Mouse (Mus musculus) testis, adult 2 months (tissue): Measurements from ENCODE around the gene Col25a1. TPM values are rescaled to one million over a fixed set of nuclear protein-coding genes. Genes with fewer than 3 reads are reported as not detected.

Source experiments
- H3K27ac ChIP-seq: fragments of 200-500 bp; 2 replicates; pipeline ENCODE4 v1.5.1; 2012; ENCODE audit warnings: low read depth, low read length; ENCODE audit not compliant: control insufficient read depth, insufficient read depth
- H3K27me3 ChIP-seq: fragments of 200-500 bp; 2 replicates; pipeline ENCODE4 v1.6.1; 2012; ENCODE audit warnings: mild to moderate bottlenecking, low read length, moderate library complexity; ENCODE audit not compliant: control insufficient read depth, insufficient read depth
- H3K36me3 ChIP-seq: fragments of 200-500 bp; 2 replicates; pipeline ENCODE4 v1.6.1; 2012; ENCODE audit warnings: mild to moderate bottlenecking, low read length; ENCODE audit not compliant: control insufficient read depth, insufficient read depth
- H3K4me1 ChIP-seq: fragments of 200-500 bp; 2 replicates; pipeline ENCODE4 v1.6.1; 2012; ENCODE audit warnings: low read length; ENCODE audit not compliant: control insufficient read depth, insufficient read depth
- H3K4me3 ChIP-seq: fragments of 200-500 bp; 2 replicates; pipeline ENCODE4 v1.5.1; 2012; ENCODE audit warnings: low read depth, mild to moderate bottlenecking, low read length, moderate library complexity, mixed read lengths; ENCODE audit not compliant: control insufficient read depth
- CTCF ChIP-seq: fragments of 200-500 bp; IDR thresholded peaks from 2 replicates; pipeline ENCODE4 v1.5.1; 2012; ENCODE audit warnings: low read depth, mild to moderate bottlenecking, inconsistent platforms, low read length, moderate library complexity; ENCODE audit not compliant: control insufficient read depth, insufficient read depth, insufficient replicate concordance
- POLR2A ChIP-seq: fragments of 200-500 bp; IDR thresholded peaks from 2 replicates; pipeline ENCODE4 v1.6.1; 2012; ENCODE audit warnings: low read depth, mild to moderate bottlenecking, inconsistent platforms, low read length, moderate library complexity; ENCODE audit not compliant: control insufficient read depth
- polyA plus RNA-seq: library from polyadenylated mRNA; depleted of rRNA; stranded (reverse); fragments of >200 nt; gene quantifications from 2 replicates; pipeline ENCODE4 v1.2.3, GENCODE M21; 2012

Col25a1 gene
- polyA plus RNA-seq, 1 experiment = 1.9 TPM

DNA sequence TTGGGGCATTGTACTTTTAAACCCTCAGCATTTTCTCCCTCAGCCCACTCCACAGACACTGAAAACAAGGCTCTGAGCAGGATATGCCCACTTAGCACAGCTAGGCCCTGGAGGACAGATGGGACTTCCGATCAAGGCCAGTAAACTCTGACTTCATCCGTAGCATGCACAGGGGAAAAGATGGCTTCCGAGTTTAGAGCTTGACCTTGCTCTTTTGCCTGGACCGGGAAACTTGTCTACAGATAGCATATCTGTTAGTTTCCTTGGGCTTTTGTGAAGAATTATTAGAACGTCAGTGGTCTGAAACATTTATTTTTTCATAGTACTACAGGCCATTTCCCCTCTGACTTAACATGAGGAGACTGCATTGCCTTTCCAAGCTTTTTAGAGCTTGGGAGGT is 159.4 kb downstream of the Col25a1 start:
- TF ChIP-seq CTCF (no peak), POLR2A (no peak)
- H3K4me3 ChIP-seq = no peak overlapping the region
- H3K36me3 ChIP-seq = no peaks in the 10 kb centered on the region

DNA sequence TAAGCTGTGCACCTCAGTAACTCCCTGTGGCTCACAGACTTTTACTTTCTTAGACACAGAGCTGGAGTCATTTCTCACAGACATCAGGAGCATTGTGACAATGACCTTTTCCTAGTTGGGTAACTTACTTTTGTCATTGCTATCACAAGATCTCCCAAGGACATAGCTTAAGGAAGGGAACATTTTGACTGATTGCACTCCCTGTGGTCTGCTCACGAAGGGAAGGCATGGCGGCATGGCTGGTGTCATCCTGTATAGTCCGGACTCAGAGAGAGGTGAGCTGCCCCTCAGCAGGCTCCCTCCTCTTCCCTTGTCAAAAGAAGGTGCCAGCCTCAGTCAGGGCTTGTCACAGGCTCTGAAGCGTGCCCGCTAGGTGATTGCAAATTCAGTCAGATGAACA is 160.6 kb downstream of the Col25a1 start:
- Histone ChIP-seq H3K4me3 (no peak overlapping the region), H3K4me1 (no peaks in the 10 kb centered on the region), H3K27ac (no peak overlapping the region), H3K27me3 (no peaks in the 10 kb centered on the region), H3K36me3 (no peaks in the 10 kb centered on the region)
- no peak for TF ChIP-seq POLR2A
- TF ChIP-seq CTCF = no peak

More for the DNA sequence above, 159.4 kb downstream of the Col25a1 start:
- Histone ChIP-seq H3K4me1 (no peaks in the 10 kb centered on the region), H3K27ac (no peak overlapping the region), H3K27me3 (no peaks in the 10 kb centered on the region)

DNA sequence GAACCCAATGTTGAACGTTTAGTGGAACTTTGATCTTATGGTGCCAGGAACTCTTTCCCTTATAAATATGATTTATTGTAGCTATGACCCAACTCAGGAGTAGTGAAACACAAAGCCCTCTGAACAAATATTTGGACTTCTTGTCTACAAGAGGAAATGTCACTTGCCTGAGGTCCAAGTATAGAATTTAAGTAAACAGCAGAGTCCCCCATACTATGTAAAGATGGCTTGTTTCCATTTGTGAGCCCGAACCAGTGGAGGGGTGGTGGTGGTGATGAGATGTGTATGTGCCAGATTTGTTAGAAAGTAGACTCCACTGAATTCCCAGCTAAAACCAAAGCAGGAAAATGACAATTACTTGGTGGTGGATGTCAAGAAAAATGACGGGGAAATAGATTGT is 169.2 kb downstream of the Col25a1 start:
- H3K4me1 ChIP-seq = no peaks in the 10 kb centered on the region
- H3K27me3 ChIP-seq = no peaks in the 10 kb centered on the region

DNA sequence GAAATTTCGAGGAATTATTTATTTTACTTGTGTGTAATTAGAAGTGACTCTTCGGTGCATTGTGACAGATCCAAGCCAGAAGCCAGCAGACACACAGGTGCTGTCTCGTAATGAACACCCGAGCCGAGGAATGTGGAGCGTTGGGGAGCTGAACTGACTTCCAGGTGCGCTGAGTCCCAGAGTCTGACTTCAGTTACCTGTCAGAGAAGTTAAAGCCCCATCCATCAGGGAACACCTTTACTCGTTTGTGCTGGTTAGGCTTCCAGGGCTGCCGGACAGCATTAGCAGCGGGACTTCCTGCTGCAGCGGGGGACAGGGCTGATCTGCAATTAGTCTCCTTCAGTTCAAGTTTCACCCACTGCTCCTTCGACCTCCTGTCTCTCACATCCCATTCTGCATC is 172.3 kb downstream of the Col25a1 start:
- no peak for TF ChIP-seq CTCF
- no peak for TF ChIP-seq POLR2A
- Histone ChIP-seq H3K27me3 (no peaks in the 10 kb centered on the region), H3K4me1 (no peaks in the 10 kb centered on the region), H3K36me3 (no peaks in the 10 kb centered on the region), H3K27ac (no peak overlapping the region), H3K4me3 (no peak overlapping the region)

More for the DNA sequence above, 169.2 kb downstream of the Col25a1 start:
- no peak for TF ChIP-seq CTCF
- no peak for TF ChIP-seq POLR2A
- Histone ChIP-seq H3K36me3 (no peaks in the 10 kb centered on the region), H3K4me3 (no peak overlapping the region), H3K27ac (no peak overlapping the region)

DNA sequence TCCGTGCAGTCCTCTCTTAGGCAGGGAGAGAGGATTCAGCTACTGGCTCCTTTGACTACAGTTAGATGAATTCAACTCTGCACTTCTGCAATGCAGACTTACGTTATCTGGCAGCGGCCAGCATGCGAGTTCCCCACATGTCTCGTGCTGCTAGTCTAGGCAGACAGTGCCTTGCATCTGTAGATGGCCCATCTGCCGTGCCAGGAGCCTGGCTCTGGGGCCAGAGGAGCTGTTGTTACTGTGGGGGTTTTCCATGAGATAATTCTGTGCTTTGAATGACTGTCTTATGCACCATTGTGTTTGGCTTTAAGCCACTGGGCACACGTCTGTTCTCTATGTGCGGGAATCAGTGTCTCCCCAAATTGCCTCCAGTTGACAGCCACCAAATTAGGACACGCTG is 173.5 kb downstream of the Col25a1 start:
- Histone ChIP-seq H3K27me3 (no peaks in the 10 kb centered on the region), H3K4me1 (no peaks in the 10 kb centered on the region), H3K36me3 (no peaks in the 10 kb centered on the region), H3K4me3 (no peak overlapping the region), H3K27ac (no peak overlapping the region)
- TF ChIP-seq CTCF (no peak), POLR2A (no peak)

DNA sequence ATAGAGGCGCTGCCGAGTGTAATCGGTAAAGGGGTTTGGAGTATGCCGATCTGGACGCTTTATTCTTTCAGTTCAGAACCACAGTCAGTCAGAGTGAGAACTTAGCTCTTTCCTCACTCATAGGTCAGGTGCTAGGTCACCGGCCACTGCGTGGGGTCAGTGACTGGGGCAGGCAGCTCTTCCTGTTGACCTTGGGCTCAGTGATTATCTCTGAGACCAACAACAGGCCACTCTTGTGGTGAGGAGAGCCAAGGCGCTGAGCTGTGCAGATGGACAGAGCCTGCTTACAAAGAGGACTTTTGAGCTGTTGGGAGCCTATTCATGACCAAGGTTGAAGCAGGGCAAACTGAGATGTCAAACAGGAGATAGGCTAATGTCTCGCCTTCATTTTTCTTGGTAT is 174.4 kb downstream of the Col25a1 start:
- Histone ChIP-seq H3K4me1 (no peaks in the 10 kb centered on the region), H3K4me3 (no peak overlapping the region), H3K36me3 (no peaks in the 10 kb centered on the region), H3K27me3 (no peaks in the 10 kb centered on the region), H3K27ac (no peak overlapping the region)
- TF ChIP-seq CTCF (no peak), POLR2A (no peak)

DNA sequence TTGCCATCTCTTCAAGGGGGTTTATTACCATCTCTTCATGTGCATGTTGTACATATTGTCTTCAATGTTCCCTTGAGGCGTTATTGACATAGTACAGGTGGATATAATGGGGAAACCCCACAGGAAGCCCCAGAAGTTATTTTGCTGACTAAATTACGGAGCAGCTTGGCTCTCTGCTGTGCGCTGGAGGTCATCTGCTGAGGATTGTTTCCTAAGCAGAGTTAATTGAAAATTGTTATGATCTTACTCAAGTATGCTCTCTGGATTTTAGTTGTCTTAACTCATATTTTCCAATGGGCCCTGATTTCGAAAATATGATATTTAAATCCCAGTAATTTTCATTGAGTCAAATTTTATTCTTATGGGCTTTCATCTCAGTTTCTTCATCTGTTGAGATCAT is 178.0 kb downstream of the Col25a1 start:
- Histone ChIP-seq H3K27ac (no peak overlapping the region), H3K4me3 (no peak overlapping the region), H3K4me1 (no peaks in the 10 kb centered on the region), H3K27me3 (no peaks in the 10 kb centered on the region), H3K36me3 (no peaks in the 10 kb centered on the region)
- TF ChIP-seq POLR2A (no peak), CTCF (no peak)
